Mouse (Mus musculus) E14TG2a.4 (cell line): ENCODE measurements at regions not wholly inside any gene's neighbourhood (a gene's known extent, or its start where the extent isn't known, plus 50 kb on each side); places are given as distances from the start of the nearest gene placed in this dataset.

Source experiments
- H3K27me3 ChIP-seq: 2 replicates; pipeline ENCODE4 v1.6.1; 2014; ENCODE audit warnings: low read length, control low read depth; ENCODE audit not compliant: insufficient read depth
- H3K36me3 ChIP-seq: 2 replicates; pipeline ENCODE4 v1.6.1; 2014; ENCODE audit warnings: low read length, control low read depth; ENCODE audit not compliant: insufficient read depth
- H3K4me1 ChIP-seq: replicated peaks from 2 replicates; pipeline ENCODE4 v1.6.1; 2014; ENCODE audit warnings: low read depth, low read length, control low read depth
- H3K4me3 ChIP-seq: replicated peaks from 2 replicates; pipeline ENCODE4 v1.5.1; 2014; ENCODE audit warnings: mild to moderate bottlenecking, low read length
- H3K9me3 ChIP-seq: 2 replicates; pipeline ENCODE4 v1.6.1; 2014; ENCODE audit warnings: low read length, control low read depth
- CTCF ChIP-seq: conservative IDR thresholded peaks from 2 replicates; pipeline ENCODE4 v1.5.1; 2014; ENCODE audit warnings: low read length
- NANOG ChIP-seq: IDR thresholded peaks from 2 replicates; pipeline ENCODE4 v1.6.1; 2014; ENCODE audit warnings: borderline replicate concordance, low read length, mixed read lengths
- POU5F1 ChIP-seq: IDR thresholded peaks from 2 replicates; pipeline ENCODE4 v1.6.1; 2014; ENCODE audit warnings: low read length, borderline replicate concordance

DNA sequence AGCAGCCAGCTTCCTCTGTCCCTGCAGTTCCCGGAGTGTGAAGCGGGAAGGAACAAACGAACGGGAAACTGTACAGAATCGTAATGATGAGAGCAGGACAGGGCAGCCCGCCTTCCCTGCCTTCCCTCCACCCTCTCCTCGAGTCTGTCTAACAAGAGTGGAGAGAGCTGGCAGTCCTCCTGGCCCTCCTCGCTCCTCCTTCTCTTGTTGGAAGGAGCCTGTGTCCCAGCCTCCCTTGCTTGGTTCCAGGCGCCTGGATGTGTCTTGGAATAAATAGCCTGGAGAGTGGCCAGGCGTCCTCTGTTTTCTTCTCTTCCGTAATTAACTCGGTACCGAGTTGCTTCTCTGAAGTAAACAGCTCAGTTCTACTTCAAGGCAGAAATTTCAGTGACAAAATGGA, 268.3 kb downstream of the Cdh26 start:
- Histone ChIP-seq H3K27me3 (peaks cover 6% of the 10 kb centered on the region; the same call in 1 of the 2 replicates), H3K4me3 (no peak overlapping the region), H3K4me1 (no peaks in the 10 kb centered on the region), H3K9me3 (peaks cover 14% of the 10 kb centered on the region), H3K36me3 (no peaks in the 10 kb centered on the region)
- no peak for TF ChIP-seq POU5F1
- TF ChIP-seq NANOG: no peak
- TF ChIP-seq CTCF: no peak

DNA sequence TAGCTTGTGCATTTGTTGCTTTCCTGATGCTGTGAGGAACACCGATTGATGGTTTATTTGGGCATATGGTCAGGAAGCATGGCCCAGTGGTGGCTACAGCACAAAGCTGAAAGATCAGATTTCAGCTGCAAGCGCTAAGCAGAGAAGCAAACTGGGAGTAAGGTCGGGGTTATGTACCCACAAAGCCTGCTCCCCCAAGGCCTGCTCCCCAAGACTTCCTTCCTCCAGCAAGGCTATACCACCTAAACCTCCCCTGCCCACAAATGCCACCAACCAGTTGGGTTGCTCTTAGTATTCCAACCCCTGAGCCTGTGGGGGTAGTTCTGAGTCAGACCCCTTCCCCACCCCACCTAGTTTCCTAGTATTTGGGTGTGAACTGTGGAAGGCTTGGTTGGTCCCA, 270.5 kb downstream of the Cdh26 start:
- Histone ChIP-seq H3K4me3 (no peak overlapping the region), H3K4me1 (no peaks in the 10 kb centered on the region), H3K36me3 (no peaks in the 10 kb centered on the region), H3K9me3 (peaks cover 7% of the 10 kb centered on the region; the same call in 1 of the 2 replicates), H3K27me3 (peaks cover 6% of the 10 kb centered on the region; the same call in 1 of the 2 replicates)
- TF ChIP-seq POU5F1 (no peak), CTCF (no peak), NANOG (no peak)

DNA sequence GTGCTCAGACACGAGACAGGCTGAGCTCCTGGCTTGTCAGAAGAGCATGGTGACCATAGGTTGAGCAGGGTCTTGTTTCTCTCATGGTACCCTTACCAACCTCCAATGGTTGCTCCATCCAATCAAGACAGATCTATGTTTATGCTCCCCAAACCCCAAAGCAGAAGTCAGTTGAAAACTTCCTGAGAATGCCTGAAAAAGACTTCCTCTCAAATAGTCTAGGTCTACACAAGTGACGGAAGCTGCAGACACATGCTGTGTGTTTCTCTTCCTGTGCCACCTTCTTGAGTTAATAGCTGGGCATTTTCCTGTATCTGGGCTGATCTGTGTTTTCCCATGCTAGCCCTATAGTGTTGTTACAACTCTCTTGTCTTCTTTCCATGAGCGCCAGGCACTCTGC, 274.2 kb downstream of the Cdh26 start:
- H3K4me3 ChIP-seq: no peak overlapping the region
- peaks cover 5% of the 10 kb centered on the region; the same call in 1 of the 2 replicates for H3K27me3 ChIP-seq
- H3K9me3 ChIP-seq: no peaks in the 10 kb centered on the region
- no peaks in the 10 kb centered on the region for H3K36me3 ChIP-seq
- no peaks in the 10 kb centered on the region for H3K4me1 ChIP-seq
- no peak for TF ChIP-seq CTCF
- TF ChIP-seq POU5F1: no peak

DNA sequence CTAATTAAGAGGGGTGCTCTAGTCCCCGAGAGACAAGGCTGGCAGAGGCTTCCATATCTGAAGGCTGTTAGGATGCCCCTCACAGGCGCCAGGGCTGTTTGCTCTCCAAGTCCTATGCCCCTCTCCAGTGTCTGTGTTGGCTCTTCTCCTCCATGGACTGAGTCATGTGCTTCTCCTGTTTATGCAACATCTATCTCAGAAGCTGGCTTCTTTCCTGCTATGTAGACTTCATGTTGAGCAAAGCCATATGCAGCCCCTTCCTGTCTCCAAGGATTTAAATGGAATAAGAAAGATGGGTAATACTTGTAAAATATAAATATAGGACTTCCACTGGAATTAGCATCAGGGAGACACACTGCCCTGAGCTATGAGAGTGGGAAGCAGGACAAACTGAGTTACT, 278.3 kb downstream of the Cdh26 start:
- TF ChIP-seq CTCF: no peak
- TF ChIP-seq POU5F1: no peak
- no peak for TF ChIP-seq NANOG
- no peaks in the 10 kb centered on the region for H3K4me1 ChIP-seq
- H3K4me3 ChIP-seq: no peak overlapping the region
- no peaks in the 10 kb centered on the region for H3K9me3 ChIP-seq
- H3K27me3 ChIP-seq: peaks cover 12% of the 10 kb centered on the region; the same call in 1 of the 2 replicates
- no peaks in the 10 kb centered on the region for H3K36me3 ChIP-seq

DNA sequence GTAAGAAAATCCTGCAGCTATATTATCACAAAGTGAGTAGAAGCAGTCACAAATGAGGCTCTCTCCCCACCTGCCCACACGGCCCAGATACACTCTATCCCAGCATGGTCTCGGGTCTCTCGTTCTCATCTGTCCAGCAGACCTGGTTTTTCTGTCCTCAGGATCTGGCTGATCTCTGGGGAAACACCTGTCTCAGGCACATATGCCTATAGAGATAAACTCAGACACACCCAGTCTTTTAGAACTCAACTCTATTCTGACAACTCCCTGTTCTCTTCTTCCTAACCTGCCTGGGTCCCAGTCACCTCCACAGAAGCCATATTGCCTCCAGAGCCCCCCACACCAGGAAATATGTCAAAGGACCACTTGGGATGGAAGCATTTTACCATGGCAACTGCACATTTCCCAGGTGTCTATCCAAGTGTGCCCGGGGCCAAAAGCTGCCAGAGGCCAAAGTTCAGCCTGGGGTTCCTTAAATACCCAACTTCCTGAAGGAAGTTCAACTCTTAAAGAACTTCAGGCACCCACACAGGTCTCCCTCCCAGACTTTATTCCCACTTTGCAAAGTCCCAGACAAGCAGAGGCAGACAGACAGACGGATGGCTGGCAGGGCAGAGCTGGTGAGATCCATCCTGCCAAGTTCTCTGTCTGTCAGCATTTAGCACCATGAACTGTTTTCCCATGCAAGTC, 279.0 kb downstream of the Cdh26 start:
- Histone ChIP-seq H3K9me3 (no peaks in the 10 kb centered on the region), H3K27me3 (peaks cover 15% of the 10 kb centered on the region; the same call in 1 of the 2 replicates)
- no peak for TF ChIP-seq POU5F1
- no peak for TF ChIP-seq CTCF
- no peak for TF ChIP-seq NANOG

DNA sequence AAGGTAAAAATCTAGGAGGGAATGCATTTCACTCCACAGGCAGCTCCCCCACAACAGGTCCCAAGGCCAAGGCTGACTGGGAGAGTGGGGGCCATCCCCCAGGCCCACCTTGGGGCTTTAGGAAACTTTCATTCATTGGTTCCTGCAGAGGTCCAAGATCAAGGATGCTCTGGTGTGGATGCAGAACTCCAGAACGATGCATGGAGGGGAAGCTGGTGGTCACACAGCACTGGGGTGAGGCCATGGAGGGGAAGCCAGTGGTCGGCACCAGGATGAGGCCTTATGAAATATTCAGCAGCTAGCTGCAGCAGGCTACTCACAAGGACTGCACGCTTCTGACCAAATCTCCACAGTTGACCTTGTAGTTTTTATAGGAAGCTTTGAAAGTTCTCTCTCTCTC, 279.7 kb downstream of the Cdh26 start:
- H3K36me3 ChIP-seq: no peaks in the 10 kb centered on the region
- H3K4me1 ChIP-seq: no peaks in the 10 kb centered on the region
- H3K27me3 ChIP-seq: peaks cover 15% of the 10 kb centered on the region; the same call in 1 of the 2 replicates
- H3K9me3 ChIP-seq: no peaks in the 10 kb centered on the region
- TF ChIP-seq NANOG: no peak
- TF ChIP-seq CTCF: no peak
- TF ChIP-seq POU5F1: no peak
- no peak overlapping the region for H3K4me3 ChIP-seq

More for the DNA sequence above, 279.0 kb downstream of the Cdh26 start:
- no peak overlapping the region for H3K4me3 ChIP-seq
- H3K4me1 ChIP-seq: no peaks in the 10 kb centered on the region
- H3K36me3 ChIP-seq: no peaks in the 10 kb centered on the region

DNA sequence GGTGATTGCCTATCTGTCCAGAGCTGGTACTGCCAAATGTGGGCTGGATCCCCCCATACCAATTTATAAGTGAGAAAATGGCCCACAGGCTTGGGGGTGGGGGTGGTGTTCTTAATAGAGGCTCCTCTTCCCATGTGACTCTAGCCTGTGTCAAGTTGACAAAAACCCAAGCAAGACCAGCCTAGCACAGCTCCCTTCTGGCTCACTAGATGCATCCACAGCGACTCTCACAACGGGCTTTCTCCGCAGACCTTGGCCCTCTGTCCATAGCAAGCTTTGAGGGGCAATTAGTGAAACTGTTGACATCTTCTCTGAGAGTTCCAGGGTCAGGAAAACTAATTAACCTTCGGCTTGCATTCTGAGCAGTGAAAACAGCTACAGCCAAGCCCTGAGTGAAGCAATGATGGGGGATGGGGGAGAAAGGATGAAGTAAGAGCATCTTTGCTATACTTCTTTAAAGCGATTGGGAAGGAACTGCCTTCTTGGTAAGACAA, 281.3 kb downstream of the Cdh26 start:
- H3K4me1 ChIP-seq: no peaks in the 10 kb centered on the region
- no peaks in the 10 kb centered on the region for H3K36me3 ChIP-seq
- no peak for TF ChIP-seq NANOG
- no peak for TF ChIP-seq POU5F1
- TF ChIP-seq CTCF: no peak
- H3K9me3 ChIP-seq: no peaks in the 10 kb centered on the region
- peaks cover 10% of the 10 kb centered on the region; the same call in 1 of the 2 replicates for H3K27me3 ChIP-seq
- no peak overlapping the region for H3K4me3 ChIP-seq

DNA sequence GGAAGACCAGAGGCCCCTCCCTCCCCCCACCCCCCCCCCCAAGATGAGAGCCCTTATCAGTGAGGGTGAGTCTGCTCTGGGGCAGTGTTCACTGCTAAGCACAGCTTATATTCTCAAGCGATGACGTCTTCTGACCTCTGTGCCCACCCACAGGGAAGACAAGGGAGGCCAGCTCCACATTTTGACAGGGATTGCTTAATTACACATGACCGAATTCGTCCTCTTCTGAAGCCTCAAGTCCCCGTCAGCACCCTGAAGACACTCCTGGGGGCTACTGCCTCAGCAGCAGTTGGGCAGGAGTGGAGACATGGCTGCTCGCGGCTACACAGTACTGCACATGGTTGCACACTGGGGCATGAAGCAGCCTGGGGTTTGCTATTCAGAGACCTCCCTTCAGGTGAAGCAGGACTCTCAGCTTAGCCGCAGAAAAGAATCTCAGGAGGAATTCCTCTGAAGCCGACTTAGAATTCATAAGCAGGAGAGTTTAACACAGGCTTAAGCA, 282.1 kb downstream of the Cdh26 start:
- Histone ChIP-seq H3K4me3 (no peak overlapping the region), H3K9me3 (no peaks in the 10 kb centered on the region), H3K36me3 (no peaks in the 10 kb centered on the region), H3K4me1 (no peaks in the 10 kb centered on the region), H3K27me3 (peaks cover 10% of the 10 kb centered on the region; the same call in 1 of the 2 replicates)
- TF ChIP-seq NANOG (no peak), POU5F1 (no peak), CTCF (no peak)
